Mouse (Mus musculus) embryonic facial prominence, embryonic 14.5 days (tissue): ENCODE measurements around the gene Mfsd14a. TPM values are rescaled to one million over a fixed set of nuclear protein-coding genes. Genes with fewer than 3 reads are reported as not detected.
"Not testable (repeated sequence)": the region's sequence is repeated elsewhere in the genome, so short reads cannot be mapped to it uniquely, and the experiment has no call there.

Source experiments
- ATAC-seq: fragments of 200-750 bp; cut with Nextera tagmentation; 2 replicates; pipeline ENCODE4 v1.8.0; 2017; ENCODE audit warnings: low read depth, moderate number of reproducible peaks, moderate TSS enrichment
- DNase-seq: peaks from one replicate; pipeline ENCODE4 v3.0.0-alpha.2; 2015; ENCODE audit warnings: low spot score
- H3K27ac ChIP-seq: fragments of 300-500 bp; sonication (generic); replicated peaks from 2 replicates; pipeline ENCODE4 v1.5.1; 2014; ENCODE audit warnings: low read depth, mild to moderate bottlenecking, low read length, moderate library complexity
- H3K27me3 ChIP-seq: fragments of 300-500 bp; sonication (generic); replicated peaks from 2 replicates; pipeline ENCODE4 v1.6.1; 2014; ENCODE audit warnings: low read length; ENCODE audit not compliant: control insufficient read depth, insufficient read depth
- H3K36me3 ChIP-seq: fragments of 300-500 bp; sonication (generic); 2 replicates; pipeline ENCODE4 v1.6.1; 2014; ENCODE audit warnings: low read length, mixed read lengths; ENCODE audit not compliant: control insufficient read depth, insufficient read depth
- H3K4me1 ChIP-seq: fragments of 300-500 bp; sonication (generic); 2 replicates; pipeline ENCODE4 v1.6.1; 2014; ENCODE audit warnings: antibody characterized with exemption, low read length; ENCODE audit not compliant: control insufficient read depth, insufficient read depth
- H3K4me2 ChIP-seq: fragments of 300-500 bp; sonication (generic); 2 replicates; pipeline ENCODE4 v1.6.1; 2014; ENCODE audit warnings: low read depth, mild to moderate bottlenecking, low read length, moderate library complexity, mixed read lengths
- H3K4me3 ChIP-seq: fragments of 300-500 bp; sonication (generic); 2 replicates; pipeline ENCODE4 v1.5.1; 2014; ENCODE audit warnings: low read depth, mild to moderate bottlenecking, low read length
- H3K9ac ChIP-seq: fragments of 300-500 bp; sonication (generic); 2 replicates; pipeline ENCODE4 v1.6.1; 2014; ENCODE audit warnings: low read depth, mild to moderate bottlenecking, low read length, moderate library complexity, mixed read lengths
- H3K9me3 ChIP-seq: fragments of 300-500 bp; sonication (generic); 2 replicates; pipeline ENCODE4 v1.6.1; 2016; ENCODE audit warnings: low read length; ENCODE audit not compliant: control insufficient read depth
- WGBS: fragments of 180-500 bp; shearing (Covaris S2); extraction: QIAGEN DNeasy Blood & Tissue Kit; methylation state at CpG from one replicate; pipeline ENCODE4 v1.1.7; 2014; 5-methylcytosine and 5-hydroxymethylcytosine counted together
- polyA plus RNA-seq: library from polyadenylated mRNA; unstranded; fragments of >200 nt; fragmentation: Nextera tagmentation; extraction: Ambion mirVana; gene quantifications from 2 replicates; pipeline ENCODE4 v1.2.1, GENCODE M21; 2014

The Mfsd14a gene
- polyA plus RNA-seq, 1 experiment from 2014 or later: 77.5 TPM

DNA sequence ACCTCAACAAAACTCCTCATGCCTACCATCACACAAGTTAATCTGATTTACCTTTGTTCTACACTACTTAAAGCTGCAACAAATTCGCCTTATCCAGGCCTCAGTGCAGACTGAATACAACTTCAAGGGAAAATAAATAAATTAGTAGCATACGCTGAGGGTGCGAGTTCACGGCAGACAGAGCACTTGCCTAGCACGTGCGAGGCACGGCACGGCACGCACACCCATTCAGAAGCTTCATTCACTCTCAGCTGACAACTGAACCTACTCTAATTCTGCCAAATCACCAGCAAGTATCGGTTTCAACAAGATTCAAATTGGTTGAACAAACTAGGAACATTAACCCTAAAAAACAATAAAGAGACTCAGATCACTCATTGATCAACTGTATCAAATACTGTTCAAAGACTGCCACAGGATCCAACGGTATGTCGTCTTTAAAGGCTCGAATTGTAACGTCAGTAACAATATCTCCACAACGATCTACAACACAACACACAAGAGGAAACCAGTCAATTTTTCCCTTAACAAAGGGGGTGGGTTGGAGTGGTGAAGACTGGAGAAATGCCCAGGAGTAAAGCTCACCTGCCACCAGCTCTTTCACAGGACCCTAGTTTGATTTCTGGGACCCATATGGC is 3.4 kb downstream of the Mfsd14a start:
- Histone ChIP-seq H3K36me3 (no peaks in the 10 kb centered on the region), H3K27ac (no peak overlapping the region), H3K4me1 (peaks cover 37% of the 10 kb centered on the region), H3K4me2 (0 out of 2 replicates have a peak overlapping the region, but pooled peaks have one; percentile 11), H3K9ac (no peak overlapping the region), H3K4me3 (no peak overlapping the region), H3K9me3 (no peaks in the 10 kb centered on the region), H3K27me3 (no peaks in the 10 kb centered on the region)
- DNase-seq (no peak), ATAC-seq (no peak)
- 46% methylated on average over 15 of the region's 15 CpGs for WGBS

DNA sequence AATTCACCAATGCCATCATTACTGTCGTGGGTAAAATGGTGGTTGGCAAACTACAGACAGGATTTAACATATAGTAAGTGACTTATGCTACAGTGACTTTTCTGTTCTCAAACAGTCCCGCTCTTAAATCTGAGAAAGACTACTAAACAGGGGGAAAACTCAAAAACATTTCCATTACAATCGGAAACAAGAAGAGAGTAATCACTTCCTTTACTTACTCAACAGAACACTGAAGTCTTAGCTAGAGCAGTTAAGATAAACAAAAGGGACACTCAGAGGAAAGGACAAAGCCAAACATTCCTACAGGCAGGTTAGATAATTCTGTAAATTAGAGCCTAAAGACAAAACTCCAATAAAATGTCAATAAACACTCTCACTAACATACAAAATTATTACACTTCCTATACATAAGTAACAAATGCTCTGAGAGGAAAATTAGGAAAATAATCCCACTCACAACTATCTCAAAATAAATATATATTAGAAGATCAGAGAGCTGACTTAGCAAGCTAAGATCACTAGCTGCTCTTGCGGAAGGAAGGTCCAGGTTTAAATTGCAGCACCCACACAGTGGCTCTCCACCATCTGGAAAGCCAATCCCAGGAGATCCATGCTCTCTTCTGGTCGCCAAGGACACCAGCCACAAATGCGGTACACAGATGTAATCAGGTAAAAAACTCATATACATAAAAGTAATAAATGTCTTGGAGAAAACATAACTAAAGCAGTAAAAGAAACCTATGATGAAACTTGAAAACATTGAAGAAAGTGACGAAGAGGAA is 6.1 kb downstream of the Mfsd14a start:
- ATAC-seq: no peak
- WGBS: 77% methylated on average over 7 of the region's 7 CpGs
- H3K27me3 ChIP-seq: no peaks in the 10 kb centered on the region
- peaks cover 34% of the 10 kb centered on the region for H3K4me1 ChIP-seq
- DNase-seq: no peak
- H3K9ac ChIP-seq: no peak overlapping the region
- H3K36me3 ChIP-seq: no peaks in the 10 kb centered on the region
- no peaks in the 10 kb centered on the region for H3K9me3 ChIP-seq
- no peak overlapping the region for H3K4me3 ChIP-seq
- H3K27ac ChIP-seq: no peak overlapping the region
- no peak overlapping the region for H3K4me2 ChIP-seq

DNA sequence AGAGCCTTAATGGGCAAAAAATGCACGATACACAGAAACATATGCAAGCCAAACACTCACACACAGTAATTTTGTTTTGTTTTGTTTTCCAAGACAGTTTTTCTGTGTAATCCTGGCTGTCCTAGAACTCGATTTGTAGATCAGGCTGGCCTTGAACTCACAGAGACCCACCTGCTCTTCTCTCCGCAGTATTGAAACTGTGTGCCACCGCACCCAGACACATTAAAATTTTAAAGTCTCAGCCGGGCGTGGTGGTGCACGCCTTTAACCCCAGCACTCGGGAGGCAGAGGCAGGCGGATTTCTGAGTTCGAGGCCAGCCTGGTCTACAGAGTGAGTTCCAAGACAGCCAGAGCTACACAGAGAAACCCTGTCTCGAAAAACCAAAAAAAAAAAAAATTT is 8.4 kb downstream of the Mfsd14a start:
- not testable (repeated sequence) for H3K9me3 ChIP-seq, DNase-seq, H3K4me2 ChIP-seq, H3K27ac ChIP-seq, H3K27me3 ChIP-seq, H3K9ac ChIP-seq, ATAC-seq, H3K4me3 ChIP-seq
- Histone ChIP-seq H3K36me3 (peaks cover 16% of the 10 kb centered on the region; the same call in 1 of the 2 replicates), H3K4me1 (peaks cover 16% of the 10 kb centered on the region)
- 92% methylated on average over 11 of the region's 11 CpGs for WGBS

DNA sequence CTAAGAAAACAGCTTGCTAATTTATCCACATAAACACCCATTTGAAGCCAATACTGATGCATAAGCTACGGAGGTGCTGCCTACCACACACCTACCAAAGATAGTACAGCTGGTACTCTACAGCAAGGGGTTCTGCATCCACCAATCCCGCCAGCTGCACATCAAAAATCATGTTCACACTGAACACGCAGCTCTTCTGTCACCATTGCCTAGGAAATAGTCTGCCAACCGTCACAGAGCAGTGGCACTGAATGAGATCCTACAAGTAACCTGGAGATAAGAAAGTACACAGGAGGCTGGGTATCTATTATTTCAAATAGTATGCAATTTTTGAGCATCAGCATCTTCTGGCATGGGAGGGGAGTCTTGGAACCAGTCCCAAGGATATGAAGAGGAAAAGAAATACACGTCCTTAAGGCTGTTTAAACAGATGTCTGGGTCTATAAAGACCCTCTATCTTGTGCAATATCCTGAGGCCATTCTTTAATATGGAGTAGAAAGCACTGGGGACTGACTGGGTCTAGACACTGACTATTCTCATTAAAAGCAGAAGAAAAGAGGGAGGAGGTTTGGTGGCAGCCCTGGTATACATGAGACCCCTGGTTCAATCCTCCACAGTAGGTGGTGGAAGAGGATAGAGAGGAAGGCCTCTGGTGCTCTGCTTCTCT is 9.1 kb downstream of the Mfsd14a start:
- 75% methylated on average over 5 of the region's 5 CpGs for whole genome bisulfite sequencing
- Histone ChIP-seq H3K4me1 (peaks cover 12% of the 10 kb centered on the region; the same call in 1 of the 2 replicates), H3K9ac (no peak overlapping the region), H3K27me3 (no peaks in the 10 kb centered on the region), H3K4me2 (no peak overlapping the region), H3K36me3 (peaks cover 22% of the 10 kb centered on the region), H3K27ac (no peak overlapping the region), H3K4me3 (no peak overlapping the region), H3K9me3 (no peaks in the 10 kb centered on the region)
- ATAC-seq (no peak), DNase-seq (no peak)

DNA sequence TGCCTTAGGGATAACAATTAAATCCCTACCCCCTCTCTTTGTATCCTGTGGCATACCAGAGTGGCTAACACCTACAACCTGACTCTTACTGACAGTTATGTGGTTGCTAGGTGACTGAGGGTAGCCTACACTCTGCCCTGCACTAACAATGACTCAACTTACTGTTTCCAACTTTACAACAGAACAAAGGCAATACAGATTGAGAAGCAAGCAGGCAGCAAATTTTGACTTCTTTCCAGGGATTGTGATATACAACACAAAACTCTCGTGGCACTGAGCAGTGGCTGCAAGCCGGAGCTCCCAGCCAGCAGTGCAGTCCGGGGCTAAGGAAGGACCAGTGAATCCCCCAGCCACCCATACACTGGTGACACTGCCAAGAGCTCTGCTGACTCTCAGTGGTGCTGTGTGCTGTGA is 10.4 kb downstream of the Mfsd14a start:
- H3K9ac ChIP-seq: no peak overlapping the region
- WGBS: 57% methylated on average over 3 of the region's 3 CpGs
- peaks cover 33% of the 10 kb centered on the region for H3K36me3 ChIP-seq
- no peak overlapping the region for H3K27ac ChIP-seq
- H3K9me3 ChIP-seq: no peaks in the 10 kb centered on the region
- no peak overlapping the region for H3K4me3 ChIP-seq
- ATAC-seq: no peak
- peak; percentile 9 for DNase-seq
- H3K4me2 ChIP-seq: no peak overlapping the region
- H3K27me3 ChIP-seq: no peaks in the 10 kb centered on the region
- H3K4me1 ChIP-seq: peaks cover 3% of the 10 kb centered on the region; the same call in 1 of the 2 replicates

DNA sequence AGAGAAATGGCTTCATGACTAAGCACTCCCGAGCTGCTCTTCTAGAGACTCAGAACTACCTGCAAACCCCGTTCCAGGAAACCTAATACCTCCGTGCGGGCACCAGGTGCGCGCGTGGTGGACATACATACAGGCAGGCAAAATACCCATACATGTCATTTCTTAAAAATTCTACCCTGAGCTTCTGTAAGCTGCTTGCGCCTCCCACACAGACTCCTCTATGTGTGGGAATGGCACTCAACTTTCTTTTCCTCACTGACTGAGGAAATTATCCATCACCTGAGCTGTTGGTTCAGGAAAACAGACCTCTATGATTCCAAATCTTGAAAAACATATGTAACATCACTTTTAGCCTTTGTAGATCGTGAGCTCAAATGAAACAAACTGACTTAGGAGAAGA is 11.8 kb downstream of the Mfsd14a start:
- Histone ChIP-seq H3K4me2 (no peak overlapping the region), H3K36me3 (peaks cover 46% of the 10 kb centered on the region), H3K27me3 (no peaks in the 10 kb centered on the region), H3K4me3 (no peak overlapping the region), H3K9me3 (no peaks in the 10 kb centered on the region), H3K9ac (no peak overlapping the region), H3K4me1 (no peaks in the 10 kb centered on the region), H3K27ac (no peak overlapping the region)
- DNase-seq: no peak
- WGBS: 93% methylated on average over 9 of the region's 9 CpGs
- no peak for ATAC-seq

DNA sequence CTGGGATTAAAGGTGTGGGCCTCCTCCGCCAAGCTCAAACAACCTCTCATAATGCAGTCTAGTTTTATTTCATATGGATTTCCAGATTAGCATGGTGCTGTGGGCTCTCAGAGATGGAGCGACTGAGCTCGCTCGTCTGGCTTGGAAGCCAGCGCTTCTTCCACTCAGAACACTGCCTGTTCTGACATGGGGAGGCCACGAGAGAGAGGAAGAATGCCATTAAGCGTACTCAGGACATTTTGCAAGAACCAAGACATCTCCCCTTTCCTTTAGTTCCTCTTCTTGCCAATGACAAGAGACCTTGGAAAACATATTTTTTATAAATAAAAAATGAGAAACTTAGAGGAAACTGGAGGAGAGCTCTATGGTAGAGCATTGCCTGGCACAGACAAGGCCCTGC is 13.7 kb downstream of the Mfsd14a start:
- Histone ChIP-seq H3K27me3 (no peaks in the 10 kb centered on the region), H3K9ac (no peak overlapping the region), H3K9me3 (no peaks in the 10 kb centered on the region), H3K27ac (no peak overlapping the region), H3K4me2 (no peak overlapping the region), H3K4me1 (no peaks in the 10 kb centered on the region), H3K4me3 (no peak overlapping the region), H3K36me3 (peaks cover 63% of the 10 kb centered on the region)
- 91% methylated on average over 7 of the region's 7 CpGs for WGBS
- no peak for DNase-seq
- ATAC-seq: no peak

DNA sequence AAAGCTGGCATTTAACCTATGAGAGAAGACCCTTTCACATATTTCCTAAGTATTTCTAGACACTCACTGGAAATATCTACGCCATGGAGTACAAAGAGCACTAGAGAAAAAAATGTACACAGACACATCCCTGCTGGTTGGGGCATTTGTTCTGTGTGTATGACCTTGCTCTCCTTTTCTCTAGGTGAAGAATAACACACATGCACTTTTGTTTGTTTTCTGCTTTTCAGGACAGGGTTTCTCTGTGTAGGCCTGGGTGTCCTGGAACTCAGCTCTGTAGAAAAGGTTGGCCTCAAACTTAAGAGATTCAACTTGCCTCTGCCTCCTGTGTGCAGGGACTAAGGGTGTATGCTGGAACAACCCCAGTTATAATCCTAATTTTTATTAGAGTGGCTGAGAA is 16.1 kb downstream of the Mfsd14a start:
- Histone ChIP-seq H3K4me3 (no peak overlapping the region), H3K36me3 (peaks cover 87% of the 10 kb centered on the region), H3K27ac (no peak overlapping the region), H3K27me3 (no peaks in the 10 kb centered on the region), H3K4me2 (no peak overlapping the region), H3K4me1 (no peaks in the 10 kb centered on the region), H3K9me3 (no peaks in the 10 kb centered on the region), H3K9ac (no peak overlapping the region)
- DNase-seq (no peak), ATAC-seq (no peak)
- WGBS: 90% methylated on average over 1 of the region's 1 CpGs
